Mouse (Mus musculus): ENCODE measurements around the gene Trim10.

Trim10 gene

DNA sequence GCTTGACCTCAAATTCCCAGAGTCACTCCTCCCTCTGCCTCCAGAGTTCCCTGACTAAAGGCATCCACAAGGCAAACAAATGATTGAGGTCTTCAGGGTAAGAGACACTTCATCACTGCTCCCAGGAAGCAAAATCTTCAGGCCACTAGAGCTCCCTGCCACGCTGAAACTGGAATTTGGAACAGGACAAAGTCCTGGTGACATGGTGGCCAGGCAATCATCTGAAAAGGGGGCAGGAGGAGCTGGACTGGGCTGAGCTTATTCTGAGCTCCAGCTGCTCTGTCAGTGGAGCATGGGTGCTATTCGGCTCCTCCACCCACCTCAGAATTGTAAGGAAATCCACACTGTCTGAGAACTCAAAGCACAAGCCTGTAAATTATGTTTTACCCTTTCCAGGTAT lies 42.7 kb downstream of the Trim10 start:
- DNase-seq (ENCODE audit: low spot score in 2 of 2), result no peak

DNA sequence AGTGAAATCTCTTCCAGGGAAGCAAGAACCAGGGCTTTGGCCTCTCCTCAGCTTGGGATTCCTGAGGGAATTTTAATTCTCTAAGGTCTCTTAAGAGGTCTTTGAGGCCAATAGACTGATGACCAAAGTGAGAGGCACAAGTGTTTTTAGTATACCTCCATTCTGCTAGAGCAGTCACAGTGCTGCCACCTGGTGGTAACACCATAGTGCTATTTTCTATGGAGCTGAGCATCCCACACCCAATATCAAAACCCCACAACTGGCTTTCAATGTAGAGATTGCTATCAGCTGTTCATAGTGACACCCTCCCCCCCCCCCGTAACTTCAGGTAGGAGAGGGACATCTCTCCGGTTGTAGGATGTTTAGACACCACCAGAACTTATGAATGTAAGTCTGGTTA lies 44.7 kb downstream of the Trim10 start:
- DNase-seq (ENCODE audit: low spot score in 2 of 2), result peak; percentile 29 to 79

DNA sequence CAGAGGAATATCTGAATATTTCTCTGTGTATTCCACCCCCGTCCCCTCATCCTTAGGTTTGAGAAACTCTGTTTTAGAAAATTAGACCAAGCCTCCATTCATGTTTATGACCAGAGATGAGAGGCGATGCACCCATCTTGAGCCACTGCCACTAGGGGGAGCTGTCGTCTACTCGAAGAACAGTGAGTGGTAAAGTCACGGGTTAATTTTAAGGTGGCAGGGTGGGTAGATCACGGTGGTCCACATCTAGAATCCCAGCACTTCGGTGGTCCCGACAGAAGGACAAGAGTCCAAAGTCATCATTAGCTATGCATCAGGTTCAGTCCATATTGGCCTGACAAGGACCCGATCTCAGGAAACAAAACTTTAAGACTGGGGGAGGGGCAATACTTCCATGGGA lies 45.7 kb downstream of the Trim10 start:
- DNase-seq (ENCODE audit: low spot score in 2 of 2), result peak in 1 of 2 experiments; percentile 74

DNA sequence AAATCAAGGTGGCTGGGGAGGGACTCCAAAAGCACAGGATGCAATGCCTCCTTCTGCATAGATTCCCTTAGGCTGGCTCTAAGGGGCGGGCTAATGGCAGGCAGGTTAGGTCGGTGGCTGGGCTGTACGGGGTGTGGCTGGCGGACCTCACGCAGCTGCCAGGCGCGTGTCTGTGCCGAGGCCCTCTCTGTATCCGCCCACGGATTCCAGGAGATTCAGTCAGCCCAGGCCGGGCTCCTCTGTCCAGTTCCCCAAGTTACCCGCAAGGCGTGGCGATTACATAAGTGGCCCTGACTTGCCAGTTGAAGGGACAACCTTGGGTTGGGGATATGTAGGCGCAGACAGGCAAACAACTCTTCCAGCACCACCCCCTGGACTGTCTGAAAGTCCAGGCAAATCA lies 50.9 kb downstream of the Trim10 start:
- peak in 1 of 2 experiments; percentile 24 for DNase-seq (ENCODE audit: low spot score in 2 of 2)

DNA sequence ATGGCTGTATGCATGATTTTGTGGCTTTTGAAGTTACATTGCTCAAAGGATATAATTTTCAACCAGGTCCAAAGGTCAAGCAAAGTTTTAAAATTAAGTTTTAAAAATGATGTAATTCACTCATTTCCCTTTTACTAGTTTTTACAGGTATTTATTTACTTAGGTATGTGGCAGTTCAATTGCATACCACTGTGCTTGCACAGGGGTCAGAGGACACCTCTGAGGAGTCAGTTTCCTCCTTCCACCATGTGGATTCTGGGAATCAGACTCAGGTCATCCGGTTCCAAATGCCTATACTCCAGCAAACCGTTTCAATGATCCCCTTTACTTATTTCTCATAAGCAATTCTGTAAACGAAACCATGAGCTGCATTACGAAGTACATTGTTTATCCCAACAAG lies 53.3 kb downstream of the Trim10 start:
- no peak for DNase-seq (ENCODE audit: low spot score in 2 of 2)

DNA sequence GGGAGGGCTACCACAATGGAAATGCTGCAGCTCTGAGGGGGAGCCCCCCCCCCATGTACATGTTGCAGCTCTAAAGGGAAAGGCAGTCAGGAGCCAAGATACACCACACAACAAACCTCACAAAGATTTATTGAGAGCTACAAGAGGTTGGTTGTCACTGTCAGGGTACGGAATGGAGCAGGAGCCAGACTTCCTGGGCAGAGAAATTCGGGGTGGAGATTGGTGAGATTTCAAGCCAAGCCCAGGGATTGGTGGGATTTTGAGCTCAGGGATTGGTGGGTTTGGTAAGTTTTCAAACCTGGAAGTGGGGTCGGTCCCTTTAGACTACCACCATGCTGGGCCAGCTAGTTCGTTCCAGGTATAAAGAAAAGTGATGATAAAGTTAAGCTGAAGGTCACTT lies 54.1 kb downstream of the Trim10 start:
- DNase-seq (ENCODE audit: low spot score in 2 of 2), result no peak
